Mouse (Mus musculus): ENCODE data around the gene Nectin3. TPM values are rescaled to one million over a fixed set of nuclear protein-coding genes. Genes with fewer than 3 reads are reported as not detected.

The Nectin3 gene
- polyA plus RNA-seq, 1 experiment, result 0.55 TPM

- no peak for DNase-seq (ENCODE audit: low read depth in 1 of 2, low spot score in 2 of 2)
- WGBS, result 68% methylated on average over 3 of the region's 3 CpGs
- Histone ChIP-seq H3K4me1 (ENCODE audit: control insufficient read depth, insufficient read depth, insufficient read length) (no peaks in the 10 kb centered on the region), H3K27ac (ENCODE audit: insufficient read depth, low read length) (no peak overlapping the region), H3K27me3 (ENCODE audit: control insufficient read depth, insufficient read depth, low read length) (no peaks in the 10 kb centered on the region), H3K36me3 (ENCODE audit: control insufficient read depth, insufficient read depth, low read length) (no peaks in the 10 kb centered on the region), H3K4me3 (ENCODE audit: extremely low read depth, insufficient read depth, insufficient read length) (no peak overlapping the region)
- TF ChIP-seq CTCF (IDR thresholded peaks at IDR 0.05; ENCODE audit: extremely low read depth, insufficient read depth, insufficient read length, insufficient replicate concordance) (no peak), POLR2A (IDR thresholded peaks at IDR 0.05; ENCODE audit: low read depth, low read length) (no peak)
Measured at GRCm38 (mm10) chr16:46356663-46357062, 141.7 kb downstream of the Nectin3 start.

Data from spleen, adult 2 months (tissue).